Comparison of ENCODE assay signal across 13 mouse cellular contexts in genomic region chr10:110309511-110309910, GRCm38 (mm10).
DNase-seq lines count a peak whose midpoint lies in the region; ATAC-seq and TF ChIP-seq lines count a peak whose summit lies in the region.
"Had no signal": no experiment of that assay in that cellular context is flagged by ENCODE, and none has a peak within 500 bp of the region (broad histone marks: within the 10 kb centered on the region; RNA-seq: fewer than 3 reads in every experiment).

No protein-coding gene starts in this region.

- H3K4me2 ChIP-seq in embryonic facial prominence, embryonic 14.5 days (ENCODE audit: low read depth, low read length), result no peak overlapping the region
- H3K4me2 ChIP-seq in intestine, embryonic 16.5 days (ENCODE audit: low read depth, low read length), result no peak overlapping the region
- no peak overlapping the region for H3K4me2 ChIP-seq in intestine, postnatal 0 days (replicated peaks; ENCODE audit: low read depth)

- no peaks in the 10 kb centered on the region for H3K36me3 ChIP-seq in embryonic facial prominence, embryonic 14.5 days (ENCODE audit: control insufficient read depth, insufficient read depth, low read length)
- H3K36me3 ChIP-seq in embryonic facial prominence, embryonic 10.5 days (replicated peaks), result no peaks in the 10 kb centered on the region
- no peaks in the 10 kb centered on the region for H3K36me3 ChIP-seq in intestine, embryonic 16.5 days (ENCODE audit: control insufficient read depth, insufficient read depth, low read length)
- H3K36me3 ChIP-seq in intestine, postnatal 0 days (ENCODE audit: control insufficient read depth, insufficient read depth), result no peaks in the 10 kb centered on the region

- TF ChIP-seq CTCF in intestine, postnatal 0 days (IDR thresholded peaks at IDR 0.05; ENCODE audit: low read depth), result no peak

- 0 out of 2 replicates have a peak, but pooled peaks cover 10% of the 10 kb centered on the region for H3K9me3 ChIP-seq in embryonic facial prominence, embryonic 14.5 days (ENCODE audit: control insufficient read depth, low read length)
- no peaks in the 10 kb centered on the region for H3K9me3 ChIP-seq in embryonic facial prominence, embryonic 10.5 days
- no peaks in the 10 kb centered on the region for H3K9me3 ChIP-seq in intestine, embryonic 16.5 days (ENCODE audit: control insufficient read depth, low read length)
- no peaks in the 10 kb centered on the region for H3K9me3 ChIP-seq in intestine, postnatal 0 days (ENCODE audit: control insufficient read depth)

- WGBS in embryonic facial prominence, embryonic 14.5 days, result 73% methylated on average over 4 of the region's 4 CpGs
- WGBS in embryonic facial prominence, embryonic 10.5 days, result 91% methylated on average over 4 of the region's 4 CpGs
- WGBS in intestine, embryonic 16.5 days, result 59% methylated on average over 4 of the region's 4 CpGs
- 67% methylated on average over 4 of the region's 4 CpGs for WGBS in intestine, postnatal 0 days

- no peak overlapping the region for H3K4me3 ChIP-seq in embryonic facial prominence, embryonic 14.5 days (ENCODE audit: low read depth, low read length)
- no peak overlapping the region for H3K4me3 ChIP-seq in embryonic facial prominence, embryonic 10.5 days
- no peak overlapping the region for H3K4me3 ChIP-seq in intestine, embryonic 16.5 days (ENCODE audit: low read length)
- H3K4me3 ChIP-seq in intestine, postnatal 0 days (ENCODE audit: low read depth, low read length), result no peak overlapping the region
- H3K4me3 ChIP-seq: myocyte had no signal

- H3K27me3 ChIP-seq in embryonic facial prominence, embryonic 14.5 days (replicated peaks; ENCODE audit: control insufficient read depth, insufficient read depth, low read length), result no peaks in the 10 kb centered on the region
- no peaks in the 10 kb centered on the region for H3K27me3 ChIP-seq in embryonic facial prominence, embryonic 10.5 days (replicated peaks; ENCODE audit: low read depth, poor library complexity, severe bottlenecking)
- H3K27me3 ChIP-seq in intestine, embryonic 16.5 days (replicated peaks; ENCODE audit: control insufficient read depth, insufficient read depth, low read length), result no peaks in the 10 kb centered on the region
- H3K27me3 ChIP-seq in intestine, postnatal 0 days (replicated peaks; ENCODE audit: control insufficient read depth, insufficient read depth, low read length), result no peaks in the 10 kb centered on the region

- H3K9ac ChIP-seq in embryonic facial prominence, embryonic 14.5 days (ENCODE audit: low read depth, low read length), result no peak overlapping the region
- no peak overlapping the region for H3K9ac ChIP-seq in intestine, embryonic 16.5 days (ENCODE audit: low read depth, low read length)
- no peak overlapping the region for H3K9ac ChIP-seq in intestine, postnatal 0 days (ENCODE audit: low read depth, low read length)

- H3K27ac ChIP-seq in embryonic facial prominence, embryonic 14.5 days (replicated peaks; ENCODE audit: low read depth, low read length), result no peak overlapping the region
- no peak overlapping the region for H3K27ac ChIP-seq in embryonic facial prominence, embryonic 10.5 days (replicated peaks)
- H3K27ac ChIP-seq in intestine, embryonic 16.5 days (ENCODE audit: low read length), result no peak overlapping the region
- H3K27ac ChIP-seq in intestine, postnatal 0 days (ENCODE audit: low read depth, low read length), result no peak overlapping the region

- peak; percentile 28 for DNase-seq in embryonic facial prominence, embryonic 14.5 days (ENCODE audit: low spot score)
- no peak for DNase-seq in embryonic facial prominence, embryonic 10.5 days (ENCODE audit: low spot score)
- peak; percentile 62 for DNase-seq in brain, adult 2 months (ENCODE audit: low read depth, low spot score)
- peak; percentile 24 for DNase-seq in layer of hippocampus, adult 9-11 months
- DNase-seq in spleen, postnatal 4 days (ENCODE audit: low spot score in 2 of 2), result no peak
- DNase-seq in urinary bladder, adult 2 months (ENCODE audit: low spot score), result no peak
- DNase-seq: adrenal gland, adult 8-10 months; gastrocnemius, postnatal 25 days; kidney, postnatal 10 days; spleen, adult 18-20 months had no signal

- no peaks in the 10 kb centered on the region for H3K4me1 ChIP-seq in embryonic facial prominence, embryonic 14.5 days (ENCODE audit: control insufficient read depth, insufficient read depth, low read length)
- no peaks in the 10 kb centered on the region for H3K4me1 ChIP-seq in embryonic facial prominence, embryonic 10.5 days
- H3K4me1 ChIP-seq in intestine, embryonic 16.5 days (ENCODE audit: control insufficient read depth, insufficient read depth, low read length), result no peaks in the 10 kb centered on the region
- H3K4me1 ChIP-seq in intestine, postnatal 0 days (replicated peaks; ENCODE audit: control insufficient read depth, insufficient read depth, low read length), result no peaks in the 10 kb centered on the region

- no peak; the same call in 1 of the 2 replicates for ATAC-seq in embryonic facial prominence, embryonic 14.5 days (ENCODE audit: low read depth)
- ATAC-seq in intestine, embryonic 16.5 days, result 0 out of 2 replicates have a peak, but pooled peaks have one; percentile 40
- no peak for ATAC-seq in intestine, postnatal 0 days

Comparison
In these comparisons a context has a peak if more than half of its experiments do, and no peak if none do; other contexts are left out.
1. DNase-seq: peak in embryonic facial prominence, embryonic 14.5 days (single experiment), brain, adult 2 months (single experiment) and layer of hippocampus, adult 9-11 months (single experiment); none in embryonic facial prominence, embryonic 10.5 days (single experiment), spleen, postnatal 4 days (0 of 2) and urinary bladder, adult 2 months (single experiment).